Mouse (Mus musculus): ENCODE data around the gene Kctd17. TPM values are rescaled to one million over a fixed set of nuclear protein-coding genes. Genes with fewer than 3 reads are reported as not detected.

The Kctd17 gene
- polyA plus RNA-seq, 1 experiment from 2014 or later, result 25.9 TPM

DNA sequence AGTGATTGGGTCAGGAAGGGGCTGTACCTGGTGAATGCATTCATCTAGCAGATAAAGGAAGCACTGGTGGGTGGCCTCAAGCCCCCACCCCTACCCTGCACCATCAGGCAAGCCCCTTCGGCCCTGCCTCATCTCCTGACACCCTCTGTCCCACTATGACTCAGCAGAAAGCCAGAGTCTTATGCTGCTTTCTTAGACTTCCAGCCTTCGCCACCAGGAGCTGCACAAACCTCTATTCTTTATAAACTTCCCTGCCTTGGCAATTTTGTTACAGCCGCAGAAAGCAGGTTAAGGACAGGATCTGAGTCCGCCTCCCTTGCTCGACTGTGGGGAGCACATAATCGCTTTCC, 22.0 kb downstream of the Kctd17 start:
- H3K4me2 ChIP-seq (replicated peaks; ENCODE audit: low read depth), result no peak overlapping the region
- DNase-seq (ENCODE audit: low spot score) (no peak), ATAC-seq (ENCODE audit: low FRiP score, low TSS enrichment) (no peak)
- H3K9ac ChIP-seq (ENCODE audit: low read length), result no peak overlapping the region
- no peaks in the 10 kb centered on the region for H3K36me3 ChIP-seq (ENCODE audit: control insufficient read depth, insufficient read depth, low read length)
- no peak for TF ChIP-seq EP300 (optimal IDR thresholded peaks at IDR 0.05)
- 0 out of 2 replicates have a peak, but pooled peaks have one; percentile 5 for TF ChIP-seq CTCF (IDR thresholded peaks at IDR 0.05; ENCODE audit: low read depth)
- WGBS, result 85% methylated on average over 6 of the region's 6 CpGs
- H3K27me3 ChIP-seq (ENCODE audit: control insufficient read depth, insufficient read depth, low read length), result no peaks in the 10 kb centered on the region
- H3K9me3 ChIP-seq (ENCODE audit: control insufficient read depth, low read length), result no peaks in the 10 kb centered on the region
- no peaks in the 10 kb centered on the region for H3K4me1 ChIP-seq (replicated peaks; ENCODE audit: control insufficient read depth, insufficient read depth)
- H3K4me3 ChIP-seq (ENCODE audit: low read depth, low read length), result no peak overlapping the region
- no peak overlapping the region for H3K27ac ChIP-seq (replicated peaks)

DNA sequence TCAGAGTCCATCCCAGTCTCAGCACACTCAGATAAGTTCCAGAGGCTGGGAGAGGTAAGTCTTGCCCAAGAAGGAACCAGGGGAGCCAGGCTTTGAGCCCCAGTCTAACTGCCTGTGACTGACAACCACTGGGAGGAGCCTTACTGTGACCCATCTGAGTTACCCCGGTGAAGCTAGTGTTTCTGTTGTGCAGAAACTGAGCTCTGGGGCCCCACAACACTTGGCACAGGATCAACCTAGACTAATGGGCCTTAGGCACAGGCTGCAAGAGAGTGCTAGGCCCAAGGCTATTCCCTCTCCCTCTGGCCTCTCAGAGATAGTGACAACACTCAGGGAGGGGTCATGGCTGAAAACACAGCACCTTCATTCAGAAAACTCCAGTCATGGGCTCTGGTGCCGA, 22.8 kb downstream of the Kctd17 start:
- TF ChIP-seq CTCF (IDR thresholded peaks at IDR 0.05; ENCODE audit: low read depth), result no peak
- no peak for TF ChIP-seq EP300 (optimal IDR thresholded peaks at IDR 0.05)
- no peak for ATAC-seq (ENCODE audit: low FRiP score, low TSS enrichment)
- 58% methylated on average over 2 of the region's 2 CpGs for WGBS

DNA sequence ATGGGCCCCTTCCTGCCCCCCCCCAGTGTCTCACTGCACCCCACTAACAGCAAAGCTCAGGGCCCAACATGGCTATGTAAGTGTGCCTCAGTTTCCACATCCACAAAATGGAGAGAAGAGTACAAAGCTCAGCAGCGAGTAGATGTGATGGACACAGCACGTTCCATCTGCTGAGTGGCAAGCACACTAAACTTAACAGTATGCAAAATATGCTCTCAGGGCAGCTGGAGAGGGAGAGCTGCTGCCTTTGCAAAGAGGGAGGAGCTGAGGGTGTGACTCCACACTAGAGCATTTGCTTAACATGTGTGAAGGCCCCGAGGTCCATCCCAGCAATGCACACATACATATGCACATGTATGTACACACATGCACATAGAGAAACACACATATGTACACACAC, 24.6 kb downstream of the Kctd17 start:
- Histone ChIP-seq H3K27ac (replicated peaks) (no peak overlapping the region), H3K9me3 (ENCODE audit: control insufficient read depth, low read length) (no peaks in the 10 kb centered on the region), H3K9ac (ENCODE audit: low read length) (no peak overlapping the region), H3K4me1 (replicated peaks; ENCODE audit: control insufficient read depth, insufficient read depth) (no peaks in the 10 kb centered on the region), H3K4me3 (ENCODE audit: low read depth, low read length) (no peak overlapping the region), H3K27me3 (ENCODE audit: control insufficient read depth, insufficient read depth, low read length) (no peaks in the 10 kb centered on the region), H3K4me2 (replicated peaks; ENCODE audit: low read depth) (no peak overlapping the region), H3K36me3 (ENCODE audit: control insufficient read depth, insufficient read depth, low read length) (no peaks in the 10 kb centered on the region)
- 68% methylated on average over 3 of the region's 3 CpGs for WGBS
- no peak for DNase-seq (ENCODE audit: low spot score)
- no peak for TF ChIP-seq CTCF (IDR thresholded peaks at IDR 0.05; ENCODE audit: low read depth)
- no peak for TF ChIP-seq EP300 (optimal IDR thresholded peaks at IDR 0.05)
- ATAC-seq (ENCODE audit: low FRiP score, low TSS enrichment), result no peak

More for the DNA sequence above, 22.8 kb downstream of the Kctd17 start:
- H3K36me3 ChIP-seq (ENCODE audit: control insufficient read depth, insufficient read depth, low read length), result no peaks in the 10 kb centered on the region
- H3K9me3 ChIP-seq (ENCODE audit: control insufficient read depth, low read length), result no peaks in the 10 kb centered on the region
- no peak overlapping the region for H3K27ac ChIP-seq (replicated peaks)
- no peak for DNase-seq (ENCODE audit: low spot score)
- no peaks in the 10 kb centered on the region for H3K27me3 ChIP-seq (ENCODE audit: control insufficient read depth, insufficient read depth, low read length)
- H3K4me2 ChIP-seq (replicated peaks; ENCODE audit: low read depth), result no peak overlapping the region
- no peak overlapping the region for H3K9ac ChIP-seq (ENCODE audit: low read length)
- H3K4me3 ChIP-seq (ENCODE audit: low read depth, low read length), result no peak overlapping the region
- H3K4me1 ChIP-seq (replicated peaks; ENCODE audit: control insufficient read depth, insufficient read depth), result no peaks in the 10 kb centered on the region

DNA sequence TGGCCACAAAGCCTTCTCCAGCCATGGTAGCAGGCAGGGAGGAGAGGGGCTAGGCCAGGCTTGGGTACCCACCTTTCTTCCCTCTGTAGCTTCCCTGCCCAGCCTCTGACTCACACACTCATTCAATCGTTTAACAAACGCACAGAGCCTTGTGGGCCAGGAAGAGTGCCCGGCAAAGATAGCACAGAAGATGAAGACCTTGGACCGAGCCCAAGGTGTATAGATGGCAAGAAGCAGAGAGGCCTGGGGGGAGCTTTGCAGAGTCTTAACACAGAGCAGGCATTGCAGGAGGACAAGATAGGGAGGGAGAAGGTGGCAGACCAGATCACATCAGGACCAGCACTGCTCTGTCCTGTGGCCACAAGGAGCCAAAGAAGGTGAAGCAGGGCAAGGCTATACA, 26.8 kb downstream of the Kctd17 start:
- H3K27ac ChIP-seq (replicated peaks), result no peak overlapping the region
- H3K4me2 ChIP-seq (replicated peaks; ENCODE audit: low read depth), result no peak overlapping the region
- WGBS, result 52% methylated on average over 4 of the region's 4 CpGs
- no peak overlapping the region for H3K4me3 ChIP-seq (ENCODE audit: low read depth, low read length)
- DNase-seq (ENCODE audit: low spot score), result no peak
- H3K9ac ChIP-seq (ENCODE audit: low read length), result no peak overlapping the region
- TF ChIP-seq EP300 (optimal IDR thresholded peaks at IDR 0.05) (no peak), CTCF (IDR thresholded peaks at IDR 0.05; ENCODE audit: low read depth) (no peak)
- no peaks in the 10 kb centered on the region for H3K9me3 ChIP-seq (ENCODE audit: control insufficient read depth, low read length)
- no peak for ATAC-seq (ENCODE audit: low FRiP score, low TSS enrichment)
- no peaks in the 10 kb centered on the region for H3K4me1 ChIP-seq (replicated peaks; ENCODE audit: control insufficient read depth, insufficient read depth)
- no peaks in the 10 kb centered on the region for H3K27me3 ChIP-seq (ENCODE audit: control insufficient read depth, insufficient read depth, low read length)
- no peaks in the 10 kb centered on the region for H3K36me3 ChIP-seq (ENCODE audit: control insufficient read depth, insufficient read depth, low read length)

DNA sequence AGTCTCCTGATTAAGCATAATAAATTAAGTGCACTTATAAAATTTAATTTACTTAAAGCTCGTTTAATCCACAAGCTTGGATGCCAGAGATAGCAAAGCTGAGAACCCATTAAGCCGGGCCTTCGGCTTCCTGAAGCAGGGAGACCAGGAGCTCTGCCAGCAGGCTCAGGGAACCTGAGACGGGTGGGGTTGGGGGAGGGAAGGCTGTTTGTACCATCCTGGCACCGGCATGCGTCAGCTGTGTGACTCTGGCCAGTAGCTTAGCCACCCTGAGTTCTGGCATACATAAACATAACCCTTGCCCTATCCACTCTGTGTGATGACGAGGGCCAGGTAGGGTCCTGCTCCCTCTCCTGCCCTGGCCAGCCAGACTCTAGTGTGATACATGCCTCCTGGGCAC, 27.7 kb downstream of the Kctd17 start:
- 31% methylated on average over 7 of the region's 7 CpGs for WGBS
- Histone ChIP-seq H3K27me3 (ENCODE audit: control insufficient read depth, insufficient read depth, low read length) (no peaks in the 10 kb centered on the region), H3K36me3 (ENCODE audit: control insufficient read depth, insufficient read depth, low read length) (no peaks in the 10 kb centered on the region), H3K9ac (ENCODE audit: low read length) (no peak overlapping the region), H3K9me3 (ENCODE audit: control insufficient read depth, low read length) (no peaks in the 10 kb centered on the region), H3K4me1 (replicated peaks; ENCODE audit: control insufficient read depth, insufficient read depth) (no peaks in the 10 kb centered on the region), H3K27ac (replicated peaks) (no peak overlapping the region), H3K4me2 (replicated peaks; ENCODE audit: low read depth) (no peak overlapping the region), H3K4me3 (ENCODE audit: low read depth, low read length) (no peak overlapping the region)
- DNase-seq (ENCODE audit: low spot score) (no peak), ATAC-seq (ENCODE audit: low FRiP score, low TSS enrichment) (no peak)
- TF ChIP-seq CTCF (IDR thresholded peaks at IDR 0.05; ENCODE audit: low read depth) (no peak), EP300 (optimal IDR thresholded peaks at IDR 0.05) (no peak)

DNA sequence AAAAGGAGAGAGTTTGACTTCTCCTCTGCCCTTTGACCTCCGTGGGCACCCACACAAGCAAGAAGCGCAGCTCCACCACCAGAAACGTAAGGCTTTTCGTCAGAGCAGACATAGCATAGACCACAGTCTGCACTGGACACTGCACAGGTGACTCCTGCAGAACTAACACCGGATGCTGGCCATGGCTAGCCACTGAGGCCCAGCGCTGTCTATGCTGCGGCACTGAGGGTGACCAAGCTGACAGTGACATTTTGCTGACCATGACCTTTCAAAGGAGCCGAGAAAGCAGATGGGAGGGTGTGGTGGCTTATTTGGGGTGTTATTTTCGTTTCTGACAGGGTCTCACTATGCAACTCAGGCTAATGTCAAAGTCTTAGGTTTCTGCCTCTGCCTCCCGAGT, 28.8 kb downstream of the Kctd17 start:
- 72% methylated on average over 10 of the region's 10 CpGs for WGBS

More for the DNA sequence above, 28.8 kb downstream of the Kctd17 start:
- no peaks in the 10 kb centered on the region for H3K4me1 ChIP-seq (replicated peaks; ENCODE audit: control insufficient read depth, insufficient read depth)
- H3K9ac ChIP-seq (ENCODE audit: low read length), result no peak overlapping the region
- no peaks in the 10 kb centered on the region for H3K36me3 ChIP-seq (ENCODE audit: control insufficient read depth, insufficient read depth, low read length)
- no peak overlapping the region for H3K4me2 ChIP-seq (replicated peaks; ENCODE audit: low read depth)
- no peak overlapping the region for H3K27ac ChIP-seq (replicated peaks)
- H3K9me3 ChIP-seq (ENCODE audit: control insufficient read depth, low read length), result no peaks in the 10 kb centered on the region
- DNase-seq (ENCODE audit: low spot score) (no peak), ATAC-seq (ENCODE audit: low FRiP score, low TSS enrichment) (no peak)
- H3K4me3 ChIP-seq (ENCODE audit: low read depth, low read length), result no peak overlapping the region
- no peak for TF ChIP-seq EP300 (optimal IDR thresholded peaks at IDR 0.05)
- no peak for TF ChIP-seq CTCF (IDR thresholded peaks at IDR 0.05; ENCODE audit: low read depth)
- H3K27me3 ChIP-seq (ENCODE audit: control insufficient read depth, insufficient read depth, low read length), result no peaks in the 10 kb centered on the region
